Mouse (Mus musculus): ENCODE results near the gene Ly6g6d.

DNA sequence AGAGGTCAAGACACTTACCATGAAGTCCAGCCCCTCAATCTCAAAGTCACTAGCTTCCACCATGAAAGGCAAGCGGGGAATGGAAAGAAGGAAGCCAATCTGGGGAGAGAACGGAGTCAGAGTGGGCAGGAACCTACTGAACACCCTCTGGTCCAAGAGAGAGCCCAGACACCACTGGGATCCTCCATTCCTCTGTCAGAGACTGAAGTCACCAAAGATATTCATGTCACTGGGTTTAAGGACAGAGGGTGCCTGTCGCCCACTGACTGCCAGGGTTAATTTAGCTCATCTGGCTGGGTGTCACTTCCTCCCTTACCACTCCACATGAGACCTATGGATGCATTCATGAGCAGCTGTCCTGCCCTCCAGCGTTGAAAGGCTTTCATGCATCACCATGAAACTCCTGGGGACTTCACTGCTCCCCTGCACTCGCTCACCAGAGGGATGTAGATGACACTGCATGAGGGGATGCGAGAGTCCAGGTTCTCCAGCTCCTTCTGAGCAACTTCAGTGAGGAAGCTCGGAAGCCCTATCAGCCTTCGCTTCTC, 45.5 kb downstream of the Ly6g6d start:
- TF ChIP-seq CTCF (IDR thresholded peaks at IDR 0.05; ENCODE audit: insufficient read depth, low read depth, low read length) (no peak), POLR2A (IDR thresholded peaks at IDR 0.05; ENCODE audit: insufficient read depth, low read depth, low read length) (no peak)

Data from olfactory bulb, adult 2 months (tissue).